Mouse (Mus musculus): ENCODE data around the gene Eif4a3. TPM values are rescaled to one million over a fixed set of nuclear protein-coding genes. Genes with fewer than 3 reads are reported as not detected.
"Not testable (repeated sequence)": the region's sequence is repeated elsewhere in the genome, so short reads cannot be mapped to it uniquely, and the experiment has no call there.

The Eif4a3 gene
- total RNA-seq, 2 experiments from 2014 or later, result 107 to 108 TPM

DNA sequence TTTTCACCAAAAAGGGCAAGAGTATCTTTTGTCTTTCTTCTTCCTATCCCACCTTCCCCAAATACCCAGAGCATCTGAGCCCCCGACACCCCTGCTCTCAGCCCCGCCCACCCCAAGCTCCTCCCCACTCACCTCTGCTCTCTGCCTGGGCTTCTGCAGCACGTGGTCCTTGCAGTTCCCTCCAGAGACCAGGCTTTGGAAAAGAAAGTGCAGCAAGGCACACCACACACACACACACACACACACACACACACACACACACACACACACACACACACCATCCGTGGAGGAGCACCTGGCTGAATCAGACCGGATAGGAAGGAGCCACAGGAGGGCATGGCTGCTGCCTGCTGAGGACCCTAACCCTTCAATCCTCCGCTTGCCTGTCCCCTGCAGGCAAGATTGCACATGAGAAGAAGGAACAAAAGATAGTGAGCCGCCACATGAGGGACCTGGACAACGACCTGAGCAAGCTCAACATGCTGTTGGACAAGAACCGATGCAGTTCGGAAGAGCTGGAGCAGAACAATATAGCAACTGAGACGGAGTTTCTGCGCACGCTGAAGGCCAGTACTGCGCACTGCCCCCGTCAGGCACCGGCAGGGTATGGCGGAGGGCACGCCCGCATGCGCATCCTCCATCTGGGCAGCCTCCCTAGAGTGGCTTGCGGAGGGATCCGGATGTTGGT, 46.9 kb downstream of the Eif4a3 start:
- ATAC-seq (replicated peaks; ENCODE audit: low FRiP score, poor library complexity, severe bottlenecking), result no peak

DNA sequence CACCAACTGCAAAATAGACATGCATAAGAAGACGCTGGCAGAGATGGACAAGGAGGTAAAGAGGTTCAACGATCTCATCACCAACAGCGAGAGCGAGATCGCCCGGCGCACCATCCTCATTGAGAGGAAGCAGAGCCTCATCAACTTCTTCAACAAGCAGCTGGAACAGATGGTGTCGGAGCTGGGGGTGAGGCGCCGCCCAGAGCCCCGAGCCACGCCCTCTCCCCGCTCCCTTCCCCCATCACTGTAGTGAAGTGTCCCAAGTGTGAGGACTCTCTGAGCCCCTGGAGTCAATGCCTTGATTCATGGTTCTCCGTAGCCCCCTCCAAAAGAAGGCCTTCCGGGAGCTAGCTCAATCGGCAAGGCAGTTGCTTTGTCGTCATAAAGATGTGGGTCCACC, 48.9 kb downstream of the Eif4a3 start:
- ATAC-seq (replicated peaks; ENCODE audit: low FRiP score, poor library complexity, severe bottlenecking), result no peak

DNA sequence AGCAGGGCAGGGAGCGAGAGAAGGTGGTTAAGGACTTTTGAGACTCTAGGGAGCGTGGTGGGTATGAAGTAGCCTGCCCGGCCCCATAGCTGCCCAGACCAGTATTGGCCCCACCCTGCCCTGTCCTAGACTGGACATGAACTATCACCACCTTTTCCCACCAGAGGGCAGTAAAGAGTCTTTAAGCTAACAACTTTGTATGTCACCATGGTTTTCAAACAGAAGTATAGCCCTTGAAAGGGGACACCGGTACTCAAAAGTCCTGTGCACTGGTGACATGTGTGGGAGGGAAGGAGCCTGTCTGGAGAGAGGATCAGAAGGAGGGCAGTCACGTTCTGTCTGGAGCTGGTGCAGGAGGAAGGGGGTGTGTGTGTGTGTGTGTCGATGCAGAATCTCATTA, 50.9 kb downstream of the Eif4a3 start:
- ATAC-seq (replicated peaks; ENCODE audit: low FRiP score, poor library complexity, severe bottlenecking), result peak; percentile 67; the same call in 1 of the 2 replicates

DNA sequence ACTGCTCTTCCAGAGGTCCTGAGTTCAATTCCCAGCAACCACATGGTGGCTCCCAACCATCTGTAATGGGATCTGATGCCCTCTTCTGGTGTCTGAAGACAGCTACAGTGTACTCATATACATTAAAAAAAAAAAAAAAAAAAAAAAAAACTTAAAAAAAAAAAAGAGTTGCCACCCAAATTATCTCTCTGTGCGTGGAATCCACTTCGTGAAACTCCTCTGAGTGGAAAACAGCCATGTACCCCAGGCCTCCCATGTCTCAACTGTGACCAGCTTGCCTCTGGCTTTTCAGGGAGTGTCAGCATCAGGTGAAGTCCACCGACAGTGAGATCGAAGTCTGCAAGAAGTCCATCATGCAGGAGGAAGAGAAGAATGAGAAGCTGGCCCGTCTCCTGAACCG, 54.3 kb downstream of the Eif4a3 start:
- ATAC-seq (replicated peaks; ENCODE audit: low FRiP score, poor library complexity, severe bottlenecking), result not testable (repeated sequence)

DNA sequence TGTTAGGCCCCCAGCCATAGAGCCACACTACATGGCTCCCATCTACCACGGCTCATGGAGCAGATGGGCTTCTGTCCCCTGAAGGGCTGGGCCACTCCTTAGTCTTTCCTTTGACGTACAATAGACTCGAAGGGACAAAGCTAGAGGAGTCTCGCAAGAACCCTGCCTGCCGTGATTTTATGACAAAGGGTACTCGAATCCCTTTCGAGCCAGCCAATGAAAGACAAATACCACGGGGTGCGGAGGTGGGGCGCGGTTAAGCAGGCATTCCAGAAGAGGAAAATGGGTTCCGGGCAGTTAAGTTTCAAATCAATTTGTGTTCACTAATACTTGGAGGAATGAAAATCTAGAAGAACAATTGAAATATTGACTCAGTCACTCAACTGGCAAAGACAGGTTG, 60.4 kb downstream of the Eif4a3 start:
- ATAC-seq (replicated peaks; ENCODE audit: low FRiP score, poor library complexity, severe bottlenecking), result no peak

Other genes starting within 250 kb of the Eif4a3 start
- gene Cbx4, start 213.9 kb downstream of the Eif4a3 start, total RNA-seq (2015; ENCODE audit: low replicate concordance), result 5.4 and 13.4 TPM in 2 replicates
- 2.7 and 4.4 TPM in 2 replicates for gene Cbx4, start 213.9 kb downstream of the Eif4a3 start, total RNA-seq (2017; ENCODE audit: low replicate concordance)
- 0.84 and 1.1 TPM in 2 replicates for gene Tbc1d16, start 71.6 kb downstream of the Eif4a3 start, total RNA-seq (2015; ENCODE audit: low replicate concordance)
- gene Tbc1d16, start 71.6 kb downstream of the Eif4a3 start, total RNA-seq (2017; ENCODE audit: low replicate concordance), result 0.26 TPM in 1 of 2 replicates, not detected in the other
- gene Ccdc40, start 71.5 kb downstream of the Eif4a3 start, total RNA-seq (2015; ENCODE audit: low replicate concordance), result not detected in 2 replicates
- 0.13 and 1.9 TPM in 2 replicates for gene Ccdc40, start 71.5 kb downstream of the Eif4a3 start, total RNA-seq (2017; ENCODE audit: low replicate concordance)
- 4.2 and 8.6 TPM in 2 replicates for gene Gaa, start 32.2 kb downstream of the Eif4a3 start, total RNA-seq (2015; ENCODE audit: low replicate concordance)
- 5.6 and 17.9 TPM in 2 replicates for gene Gaa, start 32.2 kb downstream of the Eif4a3 start, total RNA-seq (2017; ENCODE audit: low replicate concordance)
- not detected in 2 replicates for gene Card14, start 7.7 kb upstream of the Eif4a3 start, total RNA-seq (2015; ENCODE audit: low replicate concordance)
- not detected in 2 replicates for gene Card14, start 7.7 kb upstream of the Eif4a3 start, total RNA-seq (2017; ENCODE audit: low replicate concordance)
- gene Sgsh, start 55.4 kb upstream of the Eif4a3 start, total RNA-seq (2015; ENCODE audit: low replicate concordance), result 2.5 and 3.8 TPM in 2 replicates
- gene Sgsh, start 55.4 kb upstream of the Eif4a3 start, total RNA-seq (2017; ENCODE audit: low replicate concordance), result 2.3 and 13.5 TPM in 2 replicates
- 0.84 TPM in 1 of 2 replicates, not detected in the other for gene Slc26a11, start 55.5 kb upstream of the Eif4a3 start, total RNA-seq (2015; ENCODE audit: low replicate concordance)
- not detected in 2 replicates for gene Slc26a11, start 55.5 kb upstream of the Eif4a3 start, total RNA-seq (2017; ENCODE audit: low replicate concordance)
- 83.4 and 100 TPM in 2 replicates for gene Rnf213, start 93.0 kb upstream of the Eif4a3 start, total RNA-seq (2015; ENCODE audit: low replicate concordance)
- gene Rnf213, start 93.0 kb upstream of the Eif4a3 start, total RNA-seq (2017; ENCODE audit: low replicate concordance), result 79.2 and 88.4 TPM in 2 replicates
- gene Endov, start 191.3 kb upstream of the Eif4a3 start, total RNA-seq (2015; ENCODE audit: low replicate concordance), result 3.8 and 7.6 TPM in 2 replicates
- gene Endov, start 191.3 kb upstream of the Eif4a3 start, total RNA-seq (2017; ENCODE audit: low replicate concordance), result 4.2 and 6.5 TPM in 2 replicates
- not detected in 2 replicates for gene Nptx1, start 247.7 kb upstream of the Eif4a3 start, total RNA-seq (2015; ENCODE audit: low replicate concordance)
- not detected in 2 replicates for gene Nptx1, start 247.7 kb upstream of the Eif4a3 start, total RNA-seq (2017; ENCODE audit: low replicate concordance)